Mouse (Mus musculus): ENCODE data around the gene Sumo1.

GRCm38 (mm10) chr1:59571502-59571901 lies 99.1 kb downstream of the Sumo1 start:
- TF ChIP-seq CTCF (IDR thresholded peaks at IDR 0.05; ENCODE audit: extremely low read depth, insufficient read length, insufficient replicate concordance, low read depth, low read length) (no peak), POLR2A (IDR thresholded peaks at IDR 0.05; ENCODE audit: low read depth, low read length) (no peak)

All from small intestine, adult 2 months (tissue).